Mouse (Mus musculus) embryonic facial prominence, embryonic 13.5 days (tissue): ENCODE measurements around the gene Fbxo36. TPM values are rescaled to one million over a fixed set of nuclear protein-coding genes. Genes with fewer than 3 reads are reported as not detected.

Source experiments
- ATAC-seq: fragments of 200-750 bp; cut with Nextera tagmentation; 2 replicates; pipeline ENCODE4 v1.8.0; 2017; ENCODE audit warnings: low read depth; ENCODE audit not compliant: insufficient number of reproducible peaks, insufficient read depth, low FRiP score, low TSS enrichment
- H3K27ac ChIP-seq: fragments of 300-500 bp; sonication (generic); 2 replicates; pipeline ENCODE4 v1.5.1; 2015; ENCODE audit warnings: moderate library complexity, mild to moderate bottlenecking, inconsistent platforms
- H3K27me3 ChIP-seq: fragments of 300-500 bp; sonication (generic); 2 replicates; pipeline ENCODE4 v1.6.1; 2015; ENCODE audit warnings: mild to moderate bottlenecking, inconsistent platforms
- H3K36me3 ChIP-seq: fragments of 300-500 bp; sonication (generic); 2 replicates; pipeline ENCODE4 v1.6.1; 2015; ENCODE audit warnings: mild to moderate bottlenecking, inconsistent platforms
- H3K4me1 ChIP-seq: fragments of 300-500 bp; sonication (generic); 2 replicates; pipeline ENCODE4 v1.6.1; 2015; ENCODE audit warnings: inconsistent platforms
- H3K4me2 ChIP-seq: fragments of 300-500 bp; sonication (generic); 2 replicates; pipeline ENCODE4 v1.6.1; 2015; ENCODE audit warnings: moderate library complexity, mild to moderate bottlenecking, inconsistent platforms
- H3K4me3 ChIP-seq: fragments of 300-500 bp; sonication (generic); 2 replicates; pipeline ENCODE4 v1.5.1; 2015; ENCODE audit warnings: mild to moderate bottlenecking, inconsistent platforms
- H3K9ac ChIP-seq: fragments of 300-500 bp; sonication (generic); 2 replicates; pipeline ENCODE4 v1.6.1; 2015; ENCODE audit warnings: mild to moderate bottlenecking, inconsistent platforms
- H3K9me3 ChIP-seq: fragments of 300-500 bp; sonication (generic); 2 replicates; pipeline ENCODE4 v1.6.1; 2016; ENCODE audit warnings: inconsistent platforms
- WGBS: fragments of 180-500 bp; shearing (Covaris S2); methylation state at CpG from one replicate; pipeline ENCODE4 v1.1.7; 2015; ENCODE audit warnings: mixed read lengths; 5-methylcytosine and 5-hydroxymethylcytosine counted together
- polyA plus RNA-seq: library from polyadenylated mRNA; unstranded; fragments of >200 nt; fragmentation: Nextera tagmentation; extraction: Ambion mirVana; gene quantifications from 2 replicates; pipeline ENCODE4 v1.2.1, GENCODE M21; 2015

Fbxo36 gene
- polyA plus RNA-seq, 1 experiment from 2014 or later = 8.4 TPM

GRCm38 (mm10) chr1:84841061-84841460 is 1.4 kb downstream of the Fbxo36 start:
- H3K9ac ChIP-seq = 0 out of 2 replicates have a peak overlapping the region, but pooled peaks have one; percentile 40
- H3K27me3 ChIP-seq = no peaks in the 10 kb centered on the region
- H3K9me3 ChIP-seq = no peaks in the 10 kb centered on the region
- no peak overlapping the region for H3K27ac ChIP-seq
- no peak for ATAC-seq
- H3K4me3 ChIP-seq = peak overlapping the region; percentile 91
- H3K4me1 ChIP-seq = peaks cover 6% of the 10 kb centered on the region; the same call in 1 of the 2 replicates
- WGBS = 63% methylated on average over 3 of the region's 3 CpGs
- H3K36me3 ChIP-seq = no peaks in the 10 kb centered on the region
- peak overlapping the region; percentile 75 for H3K4me2 ChIP-seq

- Histone ChIP-seq H3K4me1 (0 out of 2 replicates have a peak, but pooled peaks cover 3% of the 10 kb centered on the region), H3K27me3 (no peaks in the 10 kb centered on the region), H3K4me3 (no peak overlapping the region), H3K27ac (no peak overlapping the region), H3K4me2 (no peak overlapping the region), H3K36me3 (peaks cover 1% of the 10 kb centered on the region), H3K9ac (no peak overlapping the region), H3K9me3 (no peaks in the 10 kb centered on the region)
- 88% methylated on average over 2 of the region's 2 CpGs for WGBS
- no peak for ATAC-seq
Measured at GRCm38 (mm10) chr1:84843366-84843765, 3.7 kb downstream of the Fbxo36 start.

- H3K9me3 ChIP-seq = no peaks in the 10 kb centered on the region
- no peak for ATAC-seq
- WGBS = 86% methylated on average over 7 of the region's 7 CpGs
Measured at GRCm38 (mm10) chr1:84847698-84848097, 8.1 kb downstream of the Fbxo36 start.

GRCm38 (mm10) chr1:84848335-84848734 is 8.7 kb downstream of the Fbxo36 start:
- Histone ChIP-seq H3K36me3 (peaks cover 10% of the 10 kb centered on the region), H3K27me3 (no peaks in the 10 kb centered on the region), H3K9ac (no peak overlapping the region), H3K4me2 (no peak overlapping the region), H3K27ac (no peak overlapping the region), H3K4me1 (no peaks in the 10 kb centered on the region), H3K9me3 (no peaks in the 10 kb centered on the region), H3K4me3 (no peak overlapping the region)
- ATAC-seq = no peak
- WGBS = 93% methylated on average over 3 of the region's 3 CpGs

More at GRCm38 (mm10) chr1:84847698-84848097, 8.1 kb downstream of the Fbxo36 start:
- H3K27me3 ChIP-seq = no peaks in the 10 kb centered on the region
- no peak overlapping the region for H3K9ac ChIP-seq
- H3K27ac ChIP-seq = no peak overlapping the region
- H3K4me1 ChIP-seq = no peaks in the 10 kb centered on the region
- peaks cover 10% of the 10 kb centered on the region for H3K36me3 ChIP-seq
- H3K4me3 ChIP-seq = no peak overlapping the region
- H3K4me2 ChIP-seq = no peak overlapping the region

- WGBS = 92% methylated on average over 6 of the region's 6 CpGs
- Histone ChIP-seq H3K4me3 (no peak overlapping the region), H3K4me2 (no peak overlapping the region), H3K27me3 (no peaks in the 10 kb centered on the region), H3K27ac (no peak overlapping the region), H3K9me3 (no peaks in the 10 kb centered on the region), H3K36me3 (peaks cover 10% of the 10 kb centered on the region), H3K4me1 (no peaks in the 10 kb centered on the region), H3K9ac (no peak overlapping the region)
- ATAC-seq = no peak
Measured at GRCm38 (mm10) chr1:84848801-84849455, 9.3 kb downstream of the Fbxo36 start.

GRCm38 (mm10) chr1:84849804-84850203 is 10.2 kb downstream of the Fbxo36 start:
- peaks cover 10% of the 10 kb centered on the region for H3K36me3 ChIP-seq
- H3K4me1 ChIP-seq = no peaks in the 10 kb centered on the region
- no peak overlapping the region for H3K4me3 ChIP-seq
- 85% methylated on average over 7 of the region's 7 CpGs for WGBS
- H3K9ac ChIP-seq = no peak overlapping the region
- no peak for ATAC-seq
- no peaks in the 10 kb centered on the region for H3K27me3 ChIP-seq
- no peak overlapping the region for H3K27ac ChIP-seq
- no peak overlapping the region for H3K4me2 ChIP-seq
- H3K9me3 ChIP-seq = no peaks in the 10 kb centered on the region

GRCm38 (mm10) chr1:84850471-84850870 is 10.8 kb downstream of the Fbxo36 start:
- WGBS = 90% methylated on average over 7 of the region's 7 CpGs
- Histone ChIP-seq H3K4me2 (no peak overlapping the region), H3K9me3 (no peaks in the 10 kb centered on the region), H3K4me1 (no peaks in the 10 kb centered on the region), H3K36me3 (peaks cover 10% of the 10 kb centered on the region), H3K27ac (no peak overlapping the region), H3K27me3 (no peaks in the 10 kb centered on the region), H3K4me3 (no peak overlapping the region), H3K9ac (no peak overlapping the region)
- ATAC-seq = no peak

GRCm38 (mm10) chr1:84851512-84852235 is 12.0 kb downstream of the Fbxo36 start:
- Histone ChIP-seq H3K4me3 (no peak overlapping the region), H3K27me3 (no peaks in the 10 kb centered on the region), H3K4me2 (no peak overlapping the region), H3K4me1 (no peaks in the 10 kb centered on the region), H3K27ac (no peak overlapping the region), H3K9me3 (no peaks in the 10 kb centered on the region), H3K9ac (no peak overlapping the region), H3K36me3 (peaks cover 10% of the 10 kb centered on the region)
- 22% methylated on average over 9 of the region's 9 CpGs for WGBS
- no peak for ATAC-seq

GRCm38 (mm10) chr1:84853721-84854120 is 14.1 kb downstream of the Fbxo36 start:
- Histone ChIP-seq H3K4me1 (no peaks in the 10 kb centered on the region), H3K9ac (no peak overlapping the region)

GRCm38 (mm10) chr1:84854966-84855365 is 15.3 kb downstream of the Fbxo36 start:
- Histone ChIP-seq H3K4me3 (no peak overlapping the region), H3K36me3 (no peaks in the 10 kb centered on the region), H3K9me3 (no peaks in the 10 kb centered on the region), H3K27me3 (no peaks in the 10 kb centered on the region), H3K4me1 (no peaks in the 10 kb centered on the region), H3K4me2 (no peak overlapping the region), H3K9ac (no peak overlapping the region), H3K27ac (no peak overlapping the region)
- ATAC-seq = no peak
- 73% methylated on average over 2 of the region's 2 CpGs for WGBS

More at GRCm38 (mm10) chr1:84853721-84854120, 14.1 kb downstream of the Fbxo36 start:
- no peaks in the 10 kb centered on the region for H3K9me3 ChIP-seq
- no peak overlapping the region for H3K4me3 ChIP-seq
- H3K27ac ChIP-seq = no peak overlapping the region
- H3K27me3 ChIP-seq = no peaks in the 10 kb centered on the region
- no peak for ATAC-seq
- no peak overlapping the region for H3K4me2 ChIP-seq
- WGBS = 74% methylated on average over 1 of the region's 1 CpGs
- H3K36me3 ChIP-seq = peaks cover 5% of the 10 kb centered on the region

- Histone ChIP-seq H3K4me2 (no peak overlapping the region), H3K9ac (no peak overlapping the region), H3K27ac (no peak overlapping the region), H3K4me1 (no peaks in the 10 kb centered on the region), H3K27me3 (no peaks in the 10 kb centered on the region), H3K4me3 (no peak overlapping the region), H3K9me3 (no peaks in the 10 kb centered on the region), H3K36me3 (no peaks in the 10 kb centered on the region)
- ATAC-seq = no peak
- 69% methylated on average over 2 of the region's 2 CpGs for WGBS
Measured at GRCm38 (mm10) chr1:84855756-84856155, 16.1 kb downstream of the Fbxo36 start.

- ATAC-seq = no peak
- H3K4me3 ChIP-seq = no peak overlapping the region
- no peaks in the 10 kb centered on the region for H3K27me3 ChIP-seq
- 88% methylated on average over 6 of the region's 6 CpGs for WGBS
- H3K36me3 ChIP-seq = no peaks in the 10 kb centered on the region
- no peaks in the 10 kb centered on the region for H3K9me3 ChIP-seq
- H3K27ac ChIP-seq = no peak overlapping the region
- no peak overlapping the region for H3K9ac ChIP-seq
- peaks cover 3% of the 10 kb centered on the region; the same call in 1 of the 2 replicates for H3K4me1 ChIP-seq
- no peak overlapping the region for H3K4me2 ChIP-seq
Measured at GRCm38 (mm10) chr1:84859597-84859996, 20.0 kb downstream of the Fbxo36 start.
